Mouse (Mus musculus): ENCODE measurements around the gene Slc9c1.

- TF ChIP-seq CTCF (IDR thresholded peaks at IDR 0.05; ENCODE audit: borderline replicate concordance, control insufficient read depth, extremely low read depth, insufficient read depth, low read length, poor library complexity) (no peak), POLR2A (IDR thresholded peaks at IDR 0.05; ENCODE audit: control insufficient read depth, extremely low read depth, insufficient read depth, low read length, poor library complexity) (no peak)
Observed at GRCm38 (mm10) chr16:45619751-45620375, 84.8 kb downstream of the Slc9c1 start.

Measured in thymus, adult 2 months (tissue).